Mouse (Mus musculus) 3134 (cell line): ENCODE results near the gene Wipf2.
"Not testable (repeated sequence)": the region's sequence is repeated elsewhere in the genome, so short reads cannot be mapped to it uniquely, and the experiment has no call there.

Source experiments
- DNase-seq: peaks from one replicate; pipeline ENCODE4 v3.0.0-alpha.2; 2011; ENCODE audit warnings: low spot score; ENCODE audit not compliant: insufficient read length; ENCODE audit errors: extremely low read depth

The Wipf2 gene

GRCm38 (mm10) chr11:98905583-98905982 is 42.1 kb downstream of the Wipf2 start:
- no peak for DNase-seq

GRCm38 (mm10) chr11:98907063-98907436 is 43.6 kb downstream of the Wipf2 start:
- no peak for DNase-seq

GRCm38 (mm10) chr11:98907437-98908173 is 44.2 kb downstream of the Wipf2 start, which contains the start of gene Cdc6:
TSS of gene Cdc6 (plus strand) at chr11:98907801.
- DNase-seq, result peak; percentile 96

GRCm38 (mm10) chr11:98909654-98910053 is 46.2 kb downstream of the Wipf2 start:
- DNase-seq, result no peak

DNA sequence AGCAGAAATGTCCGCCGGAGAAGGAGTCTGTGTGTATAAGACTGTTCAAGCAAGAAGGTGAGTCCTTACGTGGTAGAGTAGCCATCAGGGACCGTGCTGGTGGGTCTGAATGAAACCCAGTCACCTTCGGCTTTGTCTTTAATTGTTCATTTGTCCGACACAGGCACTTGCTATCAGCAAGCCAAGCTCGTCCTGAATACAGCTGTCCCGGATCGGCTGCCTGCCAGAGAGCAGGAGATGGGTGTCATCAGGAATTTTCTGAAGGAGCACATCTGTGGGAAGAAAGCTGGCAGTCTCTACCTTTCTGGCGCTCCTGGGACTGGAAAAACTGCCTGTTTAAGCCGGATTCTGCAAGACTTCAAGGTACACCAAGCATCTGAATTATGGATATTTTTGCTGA is 47.0 kb downstream of the Wipf2 start:
- DNase-seq, result no peak

DNA sequence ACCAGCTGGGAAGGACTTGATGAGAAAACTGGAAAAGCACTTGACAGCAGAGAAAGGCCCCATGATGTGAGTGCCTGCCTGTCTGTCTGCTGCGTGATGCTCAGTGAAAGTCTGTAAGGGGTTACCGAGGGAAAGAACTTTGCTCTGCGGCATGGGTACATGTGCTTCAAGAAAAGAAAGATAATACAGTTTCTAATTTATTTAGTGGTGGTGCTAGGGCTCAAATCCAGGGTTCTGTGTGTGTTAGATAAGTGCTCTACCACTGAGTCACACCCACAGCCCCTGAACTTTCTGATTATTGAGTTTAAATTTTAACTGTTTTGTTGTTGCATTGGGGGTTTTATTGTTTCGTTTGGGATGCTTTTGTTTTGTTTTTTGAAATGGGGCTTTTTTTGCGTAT is 48.1 kb downstream of the Wipf2 start:
- no peak for DNase-seq

DNA sequence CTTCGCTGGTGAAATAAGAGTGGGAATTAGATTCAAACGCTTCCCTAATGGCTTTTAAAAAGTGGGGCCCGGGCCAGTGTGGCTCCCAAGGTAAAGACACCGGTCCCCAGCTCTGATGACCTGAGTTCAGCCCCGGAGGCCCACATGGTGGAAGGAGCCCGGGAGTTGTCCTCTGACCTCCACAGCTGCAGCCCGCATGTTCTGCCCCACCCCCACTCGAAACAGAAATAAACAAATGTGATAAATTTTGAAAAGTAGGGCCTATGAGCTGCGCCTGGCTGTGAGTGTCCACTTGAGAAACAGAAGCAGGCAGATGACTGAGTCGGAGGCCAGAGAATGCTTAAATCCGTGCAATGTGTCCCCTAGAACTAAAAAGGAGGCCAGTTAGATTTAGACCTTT is 50.8 kb downstream of the Wipf2 start:
- DNase-seq, result no peak

GRCm38 (mm10) chr11:98916376-98916775 is 52.9 kb downstream of the Wipf2 start:
- not testable (repeated sequence) for DNase-seq

- no peak for DNase-seq
Measured at GRCm38 (mm10) chr11:98917428-98918005, 54.1 kb downstream of the Wipf2 start.

DNA sequence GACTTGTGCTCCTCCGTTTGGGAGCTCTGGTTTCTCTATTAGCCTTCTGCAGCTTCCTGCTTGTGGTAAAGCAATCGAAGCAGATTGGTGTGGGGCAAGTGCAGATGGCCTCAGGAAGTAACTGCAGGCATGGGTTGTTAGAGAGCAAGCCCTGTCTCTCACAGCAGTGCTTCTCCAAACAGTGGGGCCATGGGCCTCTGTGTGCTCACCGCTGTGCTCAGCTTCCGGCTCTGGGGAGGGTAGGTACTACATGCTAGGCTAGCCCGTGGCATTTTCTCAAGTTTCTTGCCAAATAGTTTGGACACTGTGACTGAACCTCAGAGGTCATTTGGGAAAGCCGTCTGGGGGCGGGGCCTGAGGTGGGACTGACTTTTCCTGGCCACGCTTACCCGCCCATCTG is 54.8 kb downstream of the Wipf2 start:
- DNase-seq, result no peak

DNA sequence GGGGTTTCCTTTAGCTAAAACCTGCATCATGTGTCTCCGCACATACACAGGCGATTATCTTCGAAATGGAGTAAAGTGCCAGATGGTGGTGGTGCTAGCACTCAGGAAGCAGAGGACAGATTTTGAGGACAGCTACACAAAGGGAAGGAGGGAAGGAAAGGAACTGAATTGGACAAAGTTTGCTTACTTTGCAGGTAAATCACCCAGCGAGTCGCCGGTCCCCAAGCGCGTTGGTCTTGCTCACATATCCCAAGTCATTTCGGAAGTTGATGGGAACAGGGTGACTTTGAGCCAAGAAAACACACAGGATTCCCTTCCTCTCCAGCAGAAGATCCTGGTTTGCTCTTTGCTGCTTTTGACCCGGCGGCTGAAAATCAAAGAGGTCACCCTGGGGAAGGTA is 55.6 kb downstream of the Wipf2 start:
- no peak for DNase-seq

DNA sequence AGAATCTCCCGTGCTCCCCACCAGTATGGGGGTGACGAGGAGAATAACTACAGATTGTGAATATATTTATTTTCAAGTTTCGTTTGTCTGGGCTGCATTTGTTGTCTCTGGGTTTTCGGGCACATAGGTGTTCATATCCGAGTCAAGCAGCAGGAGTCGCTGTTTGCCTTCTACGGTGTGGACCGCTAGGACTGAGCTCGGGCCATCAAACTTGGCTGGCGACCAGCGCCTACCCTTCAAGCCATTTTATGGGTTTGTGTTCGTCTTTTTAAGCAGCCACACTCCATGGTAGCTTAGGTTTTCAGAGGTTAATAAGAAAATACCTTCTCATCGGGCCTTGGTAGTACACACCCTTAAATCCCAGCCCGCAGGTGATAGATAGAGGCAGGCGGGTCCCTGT is 58.4 kb downstream of the Wipf2 start:
- DNase-seq, result not testable (repeated sequence)

DNA sequence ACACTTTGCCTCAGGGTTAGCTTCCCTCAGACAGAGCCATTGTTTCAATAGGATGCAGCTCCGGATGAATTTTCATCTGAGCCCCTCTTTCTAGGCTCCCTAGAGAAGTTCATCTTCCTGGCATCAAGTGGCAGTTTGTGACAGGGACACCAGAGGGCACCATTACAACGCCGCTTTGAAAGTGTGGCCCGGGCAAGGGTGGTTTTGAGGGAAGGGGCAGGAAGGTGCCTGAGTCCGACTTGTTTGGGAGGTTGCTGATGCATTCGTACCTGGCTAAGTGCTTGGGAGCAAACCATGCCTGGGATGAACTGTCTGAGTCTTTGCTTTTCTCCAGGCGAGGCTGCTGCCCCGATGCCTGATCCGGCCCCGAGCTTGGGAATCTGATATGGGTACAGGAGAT is 58.9 kb downstream of the Wipf2 start:
- not testable (repeated sequence) for DNase-seq

DNA sequence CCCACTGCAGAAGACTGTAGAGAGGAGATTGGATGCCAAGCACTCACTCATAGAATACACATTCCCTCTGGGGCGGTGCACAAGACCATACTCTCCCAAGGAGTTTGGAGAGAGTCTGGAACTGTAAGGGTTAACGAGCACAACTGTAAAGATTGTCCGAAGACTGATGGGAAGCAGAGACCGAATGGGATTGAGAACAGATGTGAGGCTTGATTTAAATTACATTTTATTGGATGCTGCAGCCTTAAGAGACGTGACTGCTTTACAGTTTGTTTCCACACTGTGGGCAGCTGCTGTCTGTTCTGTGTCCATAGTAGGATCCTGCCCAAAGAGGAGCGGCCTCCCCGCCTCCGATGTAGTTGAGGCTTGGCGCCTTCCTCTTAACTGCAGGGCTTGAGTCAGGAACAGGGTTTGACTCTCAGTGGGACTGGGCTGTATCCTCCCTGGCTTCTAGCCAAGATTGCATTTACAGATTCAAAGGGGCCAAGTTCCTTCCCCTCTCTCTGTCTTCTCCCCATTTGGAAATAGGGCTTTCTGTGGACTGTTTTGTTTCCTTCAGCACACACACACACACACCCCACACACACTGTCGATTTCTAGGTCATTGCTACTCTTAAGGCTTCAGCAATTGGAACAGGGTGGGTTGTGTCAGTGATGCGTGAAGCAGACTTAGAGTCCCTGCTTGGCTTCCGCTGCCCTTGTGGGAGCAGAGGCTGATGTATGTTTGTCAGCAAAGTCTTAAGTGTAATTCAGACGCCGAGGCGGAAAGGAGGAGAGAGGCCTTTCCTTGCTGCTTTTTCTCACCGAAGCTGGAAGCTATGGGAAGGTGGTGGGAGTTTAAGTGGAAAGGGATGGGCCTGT is 59.6 kb downstream of the Wipf2 start:
- not testable (repeated sequence) for DNase-seq

GRCm38 (mm10) chr11:98924633-98925175 is 61.3 kb downstream of the Wipf2 start:
- DNase-seq, result peak; percentile 47

DNA sequence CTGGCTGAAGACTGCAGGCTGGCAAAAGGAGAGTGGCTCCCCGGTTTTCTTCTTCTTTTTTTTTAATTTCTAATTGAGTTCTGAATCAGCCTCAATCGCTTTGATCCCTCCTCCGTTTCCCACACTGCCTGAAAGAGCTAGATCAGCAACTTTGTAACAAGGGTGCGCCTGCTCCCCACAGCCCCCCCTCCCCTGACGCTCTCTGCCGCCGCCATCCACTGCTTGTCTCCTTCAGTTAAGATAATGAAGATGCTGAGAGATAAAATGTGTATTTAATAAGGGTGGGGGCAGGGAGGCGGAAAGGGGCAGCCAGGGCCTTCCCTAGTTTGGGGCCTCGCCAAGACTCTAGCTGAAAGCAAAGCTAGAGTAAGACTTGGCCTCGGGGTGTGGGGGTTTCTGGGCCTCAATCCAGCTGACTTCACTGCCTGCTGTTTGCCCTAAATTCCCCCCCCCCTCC is 61.9 kb downstream of the Wipf2 start:
- no peak for DNase-seq

DNA sequence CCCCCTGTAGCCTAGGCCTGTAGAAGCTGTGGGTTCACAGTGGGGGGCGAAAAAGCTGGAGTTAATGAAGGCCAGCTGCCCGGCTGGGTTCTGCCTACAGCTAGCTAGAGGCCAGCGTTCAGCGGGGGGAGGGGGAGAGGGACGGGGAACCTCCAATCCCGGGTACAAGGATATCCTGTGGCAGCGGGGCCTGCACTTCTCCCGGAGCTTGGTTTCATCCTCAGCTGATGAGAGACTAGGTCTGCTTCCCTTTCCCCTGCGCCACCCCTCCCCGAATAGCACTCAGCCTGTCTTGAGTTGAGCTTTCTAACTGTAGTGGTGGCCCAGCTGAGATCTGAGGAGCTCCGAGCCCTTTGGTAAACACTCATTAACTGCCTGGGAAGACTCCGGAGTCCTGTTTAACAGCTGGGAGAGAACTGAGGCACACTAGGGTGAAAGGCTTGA is 62.5 kb downstream of the Wipf2 start:
- DNase-seq, result no peak

- DNase-seq, result no peak
Measured at GRCm38 (mm10) chr11:98926553-98926952, 63.1 kb downstream of the Wipf2 start.

DNA sequence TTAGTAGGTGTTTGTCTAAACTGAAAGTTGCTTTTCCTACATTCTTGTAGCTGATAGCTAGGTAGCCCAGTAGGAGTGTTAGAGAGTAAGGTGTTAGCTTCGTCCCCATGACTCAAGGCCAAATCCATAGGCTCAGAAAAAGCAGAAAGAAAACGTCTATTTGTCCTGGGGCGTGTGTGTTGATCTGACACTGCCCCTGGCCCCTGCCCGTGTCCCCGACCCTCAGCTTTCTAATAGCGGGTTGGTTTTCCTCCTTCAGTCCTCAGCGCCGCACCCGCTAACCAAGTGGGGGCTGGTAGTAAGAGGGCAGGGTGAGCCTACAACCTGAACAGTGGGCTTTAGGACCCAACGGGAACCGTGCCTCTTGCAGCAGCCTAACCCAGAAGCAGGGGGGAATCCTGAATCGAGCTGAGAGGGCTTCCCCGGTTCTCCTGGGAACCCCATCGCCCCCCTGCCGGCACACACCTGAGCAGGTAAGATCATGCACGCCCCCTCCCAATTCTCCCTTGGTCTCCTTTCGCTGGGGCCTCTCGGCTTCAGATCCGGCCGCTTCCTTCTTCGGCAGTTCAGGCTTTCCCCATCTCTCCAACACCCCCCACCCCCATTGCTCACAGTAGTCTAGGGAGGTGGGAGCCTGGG is 64.1 kb downstream of the Wipf2 start, which contains the start of gene Rara:
TSS of gene Rara (plus strand) at position 381 of the 639 bp plus-strand sequence.
- DNase-seq, result no peak

DNA sequence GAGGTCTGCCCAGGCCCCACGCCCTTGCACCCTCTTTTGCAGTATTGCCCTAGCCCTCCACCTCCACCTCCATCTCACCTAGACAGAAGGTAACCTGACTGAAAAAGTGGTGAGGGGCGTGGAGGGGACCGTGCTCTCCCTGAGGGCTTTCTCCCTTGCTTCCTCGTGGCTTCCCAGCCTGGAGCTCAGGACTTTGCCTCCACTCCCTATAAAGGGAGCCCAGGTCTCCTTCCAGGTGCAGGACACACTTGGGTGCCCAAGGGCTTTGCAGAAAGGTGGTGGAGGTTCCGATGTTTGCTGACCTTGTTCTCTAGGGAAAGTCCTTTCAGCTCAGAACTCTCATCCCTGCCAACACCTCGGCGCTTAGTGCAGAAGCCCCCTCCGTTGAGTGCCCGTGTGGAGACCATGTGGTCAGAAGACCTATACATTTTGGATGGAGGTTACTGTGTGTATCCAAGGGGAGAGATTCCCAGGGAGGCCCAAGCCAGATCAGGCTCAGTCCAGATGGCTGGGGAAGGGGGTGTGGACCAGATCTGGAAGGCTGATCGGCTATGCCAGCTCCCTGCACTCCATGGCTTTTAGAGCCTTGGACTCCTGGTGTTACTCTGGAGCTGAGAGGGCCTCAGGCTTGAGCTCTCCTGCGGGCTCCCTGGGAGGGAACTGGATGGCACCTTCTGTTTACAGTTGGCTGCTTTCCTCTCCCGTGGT is 64.9 kb downstream of the Wipf2 start:
- DNase-seq, result no peak
